Mouse (Mus musculus) bone marrow, adult 2 months (tissue): ENCODE results near the gene Gm36079. TPM values are rescaled to one million over a fixed set of nuclear protein-coding genes. Genes with fewer than 3 reads are reported as not detected.
"Not testable (repeated sequence)": the region's sequence is repeated elsewhere in the genome, so short reads cannot be mapped to it uniquely, and the experiment has no call there.

Source experiments
- H3K27ac ChIP-seq: fragments of 200-500 bp; 2 replicates; pipeline ENCODE4 v1.5.1; 2012; ENCODE audit warnings: low read depth, mild to moderate bottlenecking, control low read depth, inconsistent platforms, low read length; ENCODE audit not compliant: control insufficient read depth, poor library complexity, insufficient read depth
- H3K4me1 ChIP-seq: fragments of 200-500 bp; 2 replicates; pipeline ENCODE4 v1.6.1; 2011; ENCODE audit warnings: low read length; ENCODE audit not compliant: control insufficient read depth, insufficient read depth
- H3K4me3 ChIP-seq: fragments of 200-500 bp; replicated peaks from 2 replicates; pipeline ENCODE3; 2011; ENCODE audit warnings: mild to moderate bottlenecking, low read depth, low read length, control low read depth; ENCODE audit not compliant: control insufficient read depth
- WGBS: fragments of 180-500 bp; shearing (Covaris S2); methylation state at CpG from one replicate; pipeline ENCODE4 v1.1.7; 2018; 5-methylcytosine and 5-hydroxymethylcytosine counted together
- polyA plus RNA-seq: library from polyadenylated mRNA; stranded (reverse); fragments of >200 nt; gene quantifications from 2 replicates; pipeline ENCODE4 v1.2.4, GENCODE M21; 2011; ENCODE audit warnings: low replicate concordance; ENCODE audit not compliant: missing spikeins, insufficient read depth, insufficient read length

Gm36079 gene
- polyA plus RNA-seq, 1 experiment, result not detected

GRCm38 (mm10) chr13:120034637-120035036 is 7.8 kb upstream of the Gm36079 start:
- H3K27ac ChIP-seq, H3K4me3 ChIP-seq, H3K4me1 ChIP-seq: not testable (repeated sequence)
- WGBS, result 26% methylated on average over 3 of the region's 10 CpGs

- 10% methylated on average over 19 of the region's 19 CpGs for WGBS
- not testable (repeated sequence) for H3K4me3 ChIP-seq, H3K27ac ChIP-seq, H3K4me1 ChIP-seq
These were observed 6.8 kb upstream of the Gm36079 start for GRCm38 (mm10) chr13:120033516-120034190.

- H3K4me3 ChIP-seq, H3K27ac ChIP-seq, H3K4me1 ChIP-seq: not testable (repeated sequence)
- 6% methylated on average over 16 of the region's 16 CpGs for WGBS
These were observed 4.9 kb upstream of the Gm36079 start for GRCm38 (mm10) chr13:120031676-120032075.

- H3K4me3 ChIP-seq, H3K4me1 ChIP-seq, H3K27ac ChIP-seq: not testable (repeated sequence)
- WGBS, result 7% methylated on average over 11 of the region's 11 CpGs
These were observed 557 bp upstream of the Gm36079 start for GRCm38 (mm10) chr13:120027368-120027767.

- WGBS, result 14% methylated on average over 4 of the region's 13 CpGs
- H3K4me3 ChIP-seq, H3K27ac ChIP-seq, H3K4me1 ChIP-seq: not testable (repeated sequence)
These were observed 438 bp downstream of the Gm36079 start for GRCm38 (mm10) chr13:120026373-120026772.

- H3K4me1 ChIP-seq, H3K4me3 ChIP-seq, H3K27ac ChIP-seq: not testable (repeated sequence)
- WGBS, result 19% methylated on average over 4 of the region's 4 CpGs
These were observed 1.2 kb downstream of the Gm36079 start for GRCm38 (mm10) chr13:120025576-120025975.

GRCm38 (mm10) chr13:120025004-120025403 is 1.8 kb downstream of the Gm36079 start:
- H3K4me3 ChIP-seq, H3K27ac ChIP-seq, H3K4me1 ChIP-seq: not testable (repeated sequence)
- 14% methylated on average over 21 of the region's 21 CpGs for WGBS

- H3K4me1 ChIP-seq, H3K4me3 ChIP-seq, H3K27ac ChIP-seq: not testable (repeated sequence)
- 31% methylated on average over 9 of the region's 9 CpGs for WGBS
These were observed 2.2 kb downstream of the Gm36079 start for GRCm38 (mm10) chr13:120024581-120024980.

- not testable (repeated sequence) for H3K4me1 ChIP-seq, H3K27ac ChIP-seq, H3K4me3 ChIP-seq
- WGBS, result no CpG with 5 or more reads among the region's 1 CpGs
These were observed 5.3 kb downstream of the Gm36079 start for GRCm38 (mm10) chr13:120021477-120021876.

- H3K4me3 ChIP-seq, H3K27ac ChIP-seq, H3K4me1 ChIP-seq: not testable (repeated sequence)
- 9% methylated on average over 16 of the region's 32 CpGs for WGBS
These were observed 11.3 kb downstream of the Gm36079 start for GRCm38 (mm10) chr13:120015348-120016007.

GRCm38 (mm10) chr13:120013962-120014361 is 12.8 kb downstream of the Gm36079 start:
- H3K4me1 ChIP-seq, H3K4me3 ChIP-seq, H3K27ac ChIP-seq: not testable (repeated sequence)
- no CpG with 5 or more reads among the region's 2 CpGs for WGBS

GRCm38 (mm10) chr13:120013544-120013943 is 13.3 kb downstream of the Gm36079 start:
- H3K27ac ChIP-seq, H3K4me3 ChIP-seq, H3K4me1 ChIP-seq: not testable (repeated sequence)
- no CpG with 5 or more reads among the region's 5 CpGs for WGBS

GRCm38 (mm10) chr13:120010068-120010467 is 16.7 kb downstream of the Gm36079 start:
- H3K27ac ChIP-seq, H3K4me3 ChIP-seq, H3K4me1 ChIP-seq: not testable (repeated sequence)

GRCm38 (mm10) chr13:119999215-119999614 is 27.6 kb downstream of the Gm36079 start:
- not testable (repeated sequence) for H3K4me3 ChIP-seq, H3K27ac ChIP-seq, H3K4me1 ChIP-seq
- WGBS, result no CpG with 5 or more reads among the region's 4 CpGs
